Mouse (Mus musculus) intestine, embryonic 16.5 days (tissue): ENCODE data around the gene Ubr4. TPM values are rescaled to one million over a fixed set of nuclear protein-coding genes. Genes with fewer than 3 reads are reported as not detected.
A peak's percentile ranks its signal among the peaks of the same experiment; 100 is the strongest.

Source experiments
- ATAC-seq: fragments of 200-750 bp; cut with Nextera tagmentation; 2 replicates; pipeline ENCODE4 v1.8.0; 2017; ENCODE audit warnings: moderate TSS enrichment, moderate library complexity
- H3K27ac ChIP-seq: fragments of 300-500 bp; sonication (generic); 2 replicates; pipeline ENCODE4 v1.5.1; 2014; ENCODE audit warnings: mild to moderate bottlenecking, low read length
- H3K27me3 ChIP-seq: fragments of 300-500 bp; sonication (generic); replicated peaks from 2 replicates; pipeline ENCODE4 v1.6.1; 2014; ENCODE audit warnings: low read length, control low read depth, mixed read lengths; ENCODE audit not compliant: control insufficient read depth, insufficient read depth
- H3K36me3 ChIP-seq: fragments of 300-500 bp; sonication (generic); 2 replicates; pipeline ENCODE4 v1.6.1; 2014; ENCODE audit warnings: low read length, control low read depth; ENCODE audit not compliant: control insufficient read depth, insufficient read depth
- H3K4me1 ChIP-seq: fragments of 300-500 bp; sonication (generic); 2 replicates; pipeline ENCODE4 v1.6.1; 2014; ENCODE audit warnings: low read length, control low read depth, mixed read lengths; ENCODE audit not compliant: control insufficient read depth, insufficient read depth
- H3K4me2 ChIP-seq: fragments of 300-500 bp; sonication (generic); 2 replicates; pipeline ENCODE4 v1.6.1; 2014; ENCODE audit warnings: low read depth, low read length, control low read depth
- H3K4me3 ChIP-seq: fragments of 300-500 bp; sonication (generic); 2 replicates; pipeline ENCODE4 v1.5.1; 2014; ENCODE audit warnings: mild to moderate bottlenecking, low read length
- H3K9ac ChIP-seq: fragments of 300-500 bp; sonication (generic); 2 replicates; pipeline ENCODE4 v1.6.1; 2014; ENCODE audit warnings: low read depth, low read length
- H3K9me3 ChIP-seq: fragments of 300-500 bp; sonication (generic); 2 replicates; pipeline ENCODE4 v1.6.1; 2016; ENCODE audit warnings: low read length, control low read depth; ENCODE audit not compliant: control insufficient read depth
- WGBS: fragments of 180-500 bp; shearing (Covaris S2); extraction: QIAGEN DNeasy Blood & Tissue Kit; methylation state at CpG from one replicate; pipeline ENCODE4 v1.1.7; 2014; 5-methylcytosine and 5-hydroxymethylcytosine counted together
- polyA plus RNA-seq: library from polyadenylated mRNA; unstranded; fragments of >200 nt; fragmentation: Nextera tagmentation; extraction: Ambion mirVana; gene quantifications from 2 replicates; pipeline ENCODE4 v1.2.1, GENCODE M21; 2015

Gene Ubr4
- polyA plus RNA-seq, 1 experiment from 2014 or later, result 44.8 TPM

DNA sequence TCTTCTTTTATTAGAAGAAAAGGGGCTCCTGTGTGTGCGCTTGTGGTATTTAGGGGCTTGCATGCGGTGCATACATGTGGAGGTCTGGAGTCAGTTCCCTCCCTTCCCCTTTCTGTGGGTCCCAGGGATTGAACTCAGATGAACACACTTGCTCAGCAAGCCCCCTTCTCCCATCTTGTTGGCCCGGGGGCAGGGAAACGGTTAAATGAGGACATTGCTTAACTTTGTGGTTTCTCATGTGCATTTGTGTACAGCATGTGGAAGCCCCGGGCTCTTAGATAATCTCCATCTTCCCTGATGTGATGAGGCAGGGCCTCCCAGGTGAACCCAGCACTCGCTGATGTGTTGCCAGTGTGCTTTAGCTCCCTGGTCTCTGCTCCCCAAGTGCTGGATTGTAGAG lies 101.9 kb downstream of the Ubr4 start:
- WGBS, result 83% methylated on average over 6 of the region's 6 CpGs
- H3K36me3 ChIP-seq, result peaks cover 53% of the 10 kb centered on the region
- no peak for ATAC-seq

DNA sequence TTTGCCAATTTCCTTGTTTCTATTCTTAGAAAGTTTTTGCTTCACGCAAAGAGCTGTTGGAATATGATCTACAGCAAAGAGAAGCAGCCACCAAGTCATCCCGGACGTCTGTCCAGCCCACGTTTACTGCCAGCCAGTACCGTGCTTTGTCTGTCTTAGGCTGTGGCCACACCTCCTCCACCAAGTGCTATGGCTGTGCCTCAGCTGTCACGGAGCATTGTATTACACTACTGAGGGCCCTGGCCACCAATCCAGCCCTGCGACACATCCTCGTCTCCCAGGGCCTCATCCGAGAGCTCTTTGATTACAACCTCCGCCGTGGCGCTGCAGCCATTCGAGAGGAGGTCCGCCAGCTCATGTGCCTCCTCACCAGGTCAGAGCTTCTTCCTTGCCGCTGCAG lies 107.6 kb downstream of the Ubr4 start:
- WGBS, result 86% methylated on average over 15 of the region's 15 CpGs
- no peak for ATAC-seq
- peaks cover 49% of the 10 kb centered on the region for H3K36me3 ChIP-seq

More for the DNA sequence above, 101.9 kb downstream of the Ubr4 start:
- no peaks in the 10 kb centered on the region for H3K4me1 ChIP-seq
- H3K27me3 ChIP-seq, result no peaks in the 10 kb centered on the region
- H3K9me3 ChIP-seq, result no peaks in the 10 kb centered on the region
- H3K27ac ChIP-seq, result no peak overlapping the region
- no peak overlapping the region for H3K4me3 ChIP-seq
- no peak overlapping the region for H3K9ac ChIP-seq
- no peak overlapping the region for H3K4me2 ChIP-seq

DNA sequence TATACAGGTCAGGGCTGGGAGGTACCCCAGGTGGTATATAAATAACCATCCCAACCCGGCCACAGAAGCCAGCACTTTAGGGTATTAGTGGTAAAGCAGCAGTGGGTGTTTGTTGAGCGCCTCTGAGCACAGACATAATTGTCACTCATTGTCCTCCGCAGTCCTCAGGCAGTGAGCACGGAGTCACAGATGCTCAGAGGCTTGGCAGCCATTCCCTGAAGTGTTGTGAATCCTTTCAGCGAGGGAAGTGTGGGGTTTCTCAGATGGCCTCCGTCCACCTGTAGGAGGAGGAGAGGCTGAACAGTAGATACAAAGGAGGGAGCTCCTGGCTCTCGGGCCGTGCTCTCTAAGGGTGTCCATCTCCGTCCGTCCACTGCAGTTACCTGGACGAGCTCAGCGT lies 111.8 kb downstream of the Ubr4 start:
- H3K27ac ChIP-seq, result no peak overlapping the region
- WGBS, result 91% methylated on average over 12 of the region's 12 CpGs
- no peak overlapping the region for H3K4me3 ChIP-seq
- no peaks in the 10 kb centered on the region for H3K9me3 ChIP-seq
- peaks cover 51% of the 10 kb centered on the region for H3K36me3 ChIP-seq
- no peak overlapping the region for H3K9ac ChIP-seq
- H3K4me1 ChIP-seq, result no peaks in the 10 kb centered on the region
- H3K4me2 ChIP-seq, result no peak overlapping the region
- ATAC-seq, result no peak
- no peaks in the 10 kb centered on the region for H3K27me3 ChIP-seq

More for the DNA sequence above, 107.6 kb downstream of the Ubr4 start:
- Histone ChIP-seq H3K27me3 (no peaks in the 10 kb centered on the region), H3K9me3 (no peaks in the 10 kb centered on the region), H3K4me2 (no peak overlapping the region), H3K4me1 (no peaks in the 10 kb centered on the region), H3K9ac (no peak overlapping the region), H3K27ac (no peak overlapping the region), H3K4me3 (no peak overlapping the region)

DNA sequence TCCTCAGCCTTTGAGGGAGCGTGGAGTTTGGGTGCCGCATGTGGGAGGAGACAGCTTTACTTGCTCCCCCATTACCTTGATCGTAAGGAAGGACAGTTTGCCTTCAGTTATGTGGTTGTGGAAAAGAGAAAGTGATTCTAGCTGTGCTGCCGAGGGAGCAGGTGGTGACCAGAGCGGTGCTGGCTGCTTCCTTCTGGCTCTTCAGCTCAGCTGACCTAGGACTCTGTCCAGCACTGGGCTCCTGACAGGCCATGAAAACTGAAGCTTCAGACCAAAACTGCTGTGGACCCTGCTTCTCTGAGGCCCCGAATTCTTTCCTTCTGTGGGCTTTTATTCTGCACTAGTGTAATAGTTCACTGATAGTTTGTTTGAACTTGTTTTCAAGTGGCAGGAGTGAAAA lies 114.1 kb downstream of the Ubr4 start:
- no peak overlapping the region for H3K4me2 ChIP-seq
- H3K27me3 ChIP-seq, result no peaks in the 10 kb centered on the region
- no peak for ATAC-seq
- H3K4me3 ChIP-seq, result no peak overlapping the region
- peaks cover 52% of the 10 kb centered on the region for H3K36me3 ChIP-seq
- H3K9ac ChIP-seq, result no peak overlapping the region
- 90% methylated on average over 6 of the region's 6 CpGs for WGBS
- H3K27ac ChIP-seq, result no peak overlapping the region
- H3K9me3 ChIP-seq, result no peaks in the 10 kb centered on the region
- H3K4me1 ChIP-seq, result no peaks in the 10 kb centered on the region

DNA sequence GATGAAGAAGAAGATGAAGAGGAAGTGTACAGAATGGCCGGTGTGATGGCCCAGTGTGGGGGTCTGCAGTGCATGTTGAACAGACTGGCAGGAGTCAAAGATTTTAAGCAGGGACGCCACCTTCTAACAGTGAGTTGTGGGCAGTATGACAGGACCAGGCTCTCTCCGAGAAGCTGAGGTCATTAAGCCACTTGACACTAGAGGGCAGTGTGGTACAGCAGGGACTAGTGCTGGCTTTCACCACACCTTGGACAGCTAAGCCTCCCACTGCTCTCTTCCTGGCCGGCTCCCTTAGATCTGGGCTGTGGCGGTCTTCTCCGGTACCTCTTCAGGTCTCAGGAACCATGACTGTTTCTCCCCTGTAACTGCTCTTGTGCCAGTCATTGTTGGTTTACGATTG lies 117.8 kb downstream of the Ubr4 start:
- Histone ChIP-seq H3K27me3 (no peaks in the 10 kb centered on the region), H3K9ac (no peak overlapping the region), H3K9me3 (no peaks in the 10 kb centered on the region), H3K4me3 (no peak overlapping the region), H3K27ac (no peak overlapping the region), H3K4me1 (no peaks in the 10 kb centered on the region), H3K36me3 (peaks cover 59% of the 10 kb centered on the region), H3K4me2 (no peak overlapping the region)
- WGBS, result 43% methylated on average over 7 of the region's 7 CpGs
- ATAC-seq, result peak; percentile 74

DNA sequence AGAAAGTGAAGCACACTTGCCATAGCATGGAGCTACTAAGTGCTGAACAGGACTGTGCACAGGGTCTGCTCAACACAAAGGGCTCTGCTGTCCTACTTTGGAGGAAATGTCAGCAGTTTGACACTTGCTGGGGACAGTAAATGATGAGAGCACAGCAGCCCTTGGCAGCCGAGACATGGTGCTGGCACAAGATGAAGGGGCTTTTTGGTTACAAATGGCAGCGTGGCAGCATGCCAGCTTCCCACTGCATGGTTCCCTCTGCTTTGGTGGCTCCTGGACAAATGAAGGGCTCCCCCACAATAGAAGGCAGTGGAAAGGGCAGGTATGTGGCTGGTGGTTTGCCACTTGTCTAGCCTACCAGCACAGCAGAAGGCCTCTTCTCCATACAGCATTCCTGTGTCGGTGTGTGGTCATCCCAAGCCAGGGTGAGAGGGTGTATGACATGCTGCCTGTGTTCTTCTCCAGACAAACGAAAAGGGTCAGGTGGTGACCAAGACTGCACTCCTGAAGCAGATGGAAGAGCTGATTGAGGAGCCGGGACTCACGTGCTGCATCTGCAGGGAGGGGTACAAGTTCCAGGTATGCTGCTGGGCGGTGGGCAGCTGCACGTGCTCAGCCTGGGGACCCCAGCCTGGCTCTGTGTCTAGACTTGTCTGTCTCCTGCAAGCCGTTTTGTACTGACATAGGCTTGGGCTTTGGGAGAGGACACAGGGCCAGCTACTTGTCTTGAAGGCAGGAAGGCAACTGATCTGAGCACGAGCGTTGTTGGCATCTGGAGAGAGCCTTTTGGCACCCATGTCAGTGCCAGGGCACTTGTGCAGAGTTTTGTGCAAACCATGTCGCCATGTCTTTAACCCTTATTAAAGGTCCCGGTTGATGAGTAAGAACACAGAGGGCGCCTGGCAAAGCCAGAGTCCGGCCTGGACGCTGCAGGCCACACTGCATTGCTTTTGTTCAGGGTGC lies 124.5 kb downstream of the Ubr4 start:
- Histone ChIP-seq H3K4me2 (no peak overlapping the region), H3K27ac (no peak overlapping the region), H3K9me3 (no peaks in the 10 kb centered on the region), H3K36me3 (peaks cover 55% of the 10 kb centered on the region), H3K4me1 (peaks cover 5% of the 10 kb centered on the region; the same call in 1 of the 2 replicates), H3K4me3 (no peak overlapping the region), H3K9ac (no peak overlapping the region), H3K27me3 (no peaks in the 10 kb centered on the region)
- ATAC-seq, result no peak
- WGBS, result 90% methylated on average over 16 of the region's 16 CpGs

DNA sequence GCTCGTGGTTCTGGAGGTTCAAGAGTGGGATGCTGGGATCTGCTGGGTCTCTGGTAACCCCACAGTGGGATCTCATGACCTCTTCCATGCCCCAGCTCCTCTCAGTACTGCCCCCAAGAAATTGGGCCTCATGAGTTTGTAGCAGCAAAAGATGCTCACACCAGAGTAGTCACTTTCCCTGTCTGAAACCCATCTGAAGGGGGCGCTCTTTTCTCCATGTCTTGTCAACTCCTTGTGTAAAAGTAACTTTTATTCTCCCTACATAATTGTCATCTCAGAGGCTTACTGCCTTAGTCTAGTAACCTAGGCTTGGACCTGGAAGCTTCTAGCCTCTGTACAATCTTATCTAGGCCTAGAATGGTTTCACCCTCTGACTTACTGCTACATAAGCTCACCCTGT lies 125.6 kb downstream of the Ubr4 start:
- no peaks in the 10 kb centered on the region for H3K27me3 ChIP-seq
- H3K9me3 ChIP-seq, result no peaks in the 10 kb centered on the region
- H3K9ac ChIP-seq, result no peak overlapping the region
- H3K36me3 ChIP-seq, result peaks cover 54% of the 10 kb centered on the region
- H3K4me1 ChIP-seq, result peaks cover 5% of the 10 kb centered on the region; the same call in 1 of the 2 replicates
- H3K27ac ChIP-seq, result no peak overlapping the region
- WGBS, result 85% methylated on average over 2 of the region's 2 CpGs
- ATAC-seq, result no peak
- H3K4me3 ChIP-seq, result no peak overlapping the region
- no peak overlapping the region for H3K4me2 ChIP-seq

DNA sequence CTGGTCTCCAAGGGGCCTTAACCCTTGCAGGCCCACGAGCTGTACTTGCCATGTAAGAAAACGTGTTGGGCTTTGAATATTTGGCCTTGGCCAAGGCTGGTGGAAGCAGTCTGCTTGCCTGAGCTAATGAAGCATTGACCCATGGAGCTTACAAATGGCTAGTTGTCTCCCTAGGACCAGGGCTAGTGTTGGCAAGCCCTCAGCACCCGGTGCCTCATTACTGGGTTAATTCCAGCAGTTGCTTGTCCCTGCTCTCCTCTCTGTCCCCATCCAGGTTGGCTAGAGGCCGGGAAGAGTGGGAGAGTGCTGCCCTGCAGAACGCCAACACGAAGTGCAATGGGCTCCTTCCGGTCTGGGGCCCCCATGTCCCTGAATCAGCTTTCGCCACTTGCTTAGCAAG lies 126.8 kb downstream of the Ubr4 start:
- Histone ChIP-seq H3K4me2 (no peak overlapping the region), H3K27me3 (no peaks in the 10 kb centered on the region), H3K9ac (no peak overlapping the region), H3K36me3 (peaks cover 45% of the 10 kb centered on the region), H3K4me1 (peaks cover 5% of the 10 kb centered on the region; the same call in 1 of the 2 replicates), H3K27ac (no peak overlapping the region), H3K9me3 (no peaks in the 10 kb centered on the region), H3K4me3 (no peak overlapping the region)
- WGBS, result 89% methylated on average over 8 of the region's 8 CpGs
- ATAC-seq, result no peak

DNA sequence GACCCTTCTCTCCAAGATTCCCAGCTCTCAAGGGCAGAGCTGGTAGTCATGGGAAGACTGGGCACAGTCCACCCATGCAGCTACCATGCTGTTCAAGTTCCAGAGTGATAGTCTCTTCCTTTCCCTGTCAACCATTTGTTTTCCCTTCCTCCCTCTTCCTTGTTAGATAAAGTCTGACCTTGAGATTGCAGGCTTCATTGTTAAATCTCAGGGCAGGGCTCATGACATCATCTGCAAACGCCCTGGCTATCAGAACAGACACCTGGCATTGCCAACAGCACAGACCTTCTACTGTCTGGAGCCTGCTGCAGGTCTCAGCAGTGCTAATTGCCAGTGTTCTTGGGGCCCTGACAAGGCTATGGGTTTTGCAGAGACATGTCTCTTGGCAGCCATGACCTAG lies 129.0 kb downstream of the Ubr4 start:
- Histone ChIP-seq H3K27me3 (no peaks in the 10 kb centered on the region), H3K4me1 (peaks cover 5% of the 10 kb centered on the region; the same call in 1 of the 2 replicates), H3K4me3 (no peak overlapping the region), H3K9ac (no peak overlapping the region), H3K36me3 (peaks cover 36% of the 10 kb centered on the region), H3K27ac (peak overlapping the region; percentile 60; the same call in 1 of the 2 replicates), H3K9me3 (no peaks in the 10 kb centered on the region), H3K4me2 (no peak overlapping the region)
- ATAC-seq, result peak; percentile 94
- 65% methylated on average over 1 of the region's 1 CpGs for WGBS
